Mouse (Mus musculus): Measurements from ENCODE around the gene Sypl2. TPM values are rescaled to one million over a fixed set of nuclear protein-coding genes. Genes with fewer than 3 reads are reported as not detected.
A peak's percentile ranks its signal among the peaks of the same experiment; 100 is the strongest.

The Sypl2 gene
- total RNA-seq, 4 experiments from 2014 or later = 2.1 to 3.8 (median 2.8) TPM

DNA sequence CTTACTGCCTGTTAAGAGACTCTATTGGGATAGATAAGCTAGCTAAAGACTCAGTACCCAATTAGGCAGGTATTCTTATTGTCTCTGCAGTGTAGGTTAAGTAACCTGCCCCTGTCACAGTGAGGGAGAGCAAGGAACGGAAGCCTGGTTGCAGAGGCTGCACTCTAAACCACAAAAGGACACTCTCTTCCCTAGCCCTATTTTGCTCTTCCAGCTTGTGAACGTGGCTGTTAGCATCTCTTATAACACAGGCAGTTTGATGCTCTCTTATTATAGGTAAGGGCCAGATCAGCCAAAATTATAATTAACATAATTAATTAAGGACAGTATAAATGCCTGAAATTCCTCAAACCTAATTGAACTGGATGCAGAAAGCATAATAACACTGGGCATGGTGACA is 45.9 kb downstream of the Sypl2 start:
- no peak for DNase-seq (ENCODE audit: low spot score in 2 of 2)

DNA sequence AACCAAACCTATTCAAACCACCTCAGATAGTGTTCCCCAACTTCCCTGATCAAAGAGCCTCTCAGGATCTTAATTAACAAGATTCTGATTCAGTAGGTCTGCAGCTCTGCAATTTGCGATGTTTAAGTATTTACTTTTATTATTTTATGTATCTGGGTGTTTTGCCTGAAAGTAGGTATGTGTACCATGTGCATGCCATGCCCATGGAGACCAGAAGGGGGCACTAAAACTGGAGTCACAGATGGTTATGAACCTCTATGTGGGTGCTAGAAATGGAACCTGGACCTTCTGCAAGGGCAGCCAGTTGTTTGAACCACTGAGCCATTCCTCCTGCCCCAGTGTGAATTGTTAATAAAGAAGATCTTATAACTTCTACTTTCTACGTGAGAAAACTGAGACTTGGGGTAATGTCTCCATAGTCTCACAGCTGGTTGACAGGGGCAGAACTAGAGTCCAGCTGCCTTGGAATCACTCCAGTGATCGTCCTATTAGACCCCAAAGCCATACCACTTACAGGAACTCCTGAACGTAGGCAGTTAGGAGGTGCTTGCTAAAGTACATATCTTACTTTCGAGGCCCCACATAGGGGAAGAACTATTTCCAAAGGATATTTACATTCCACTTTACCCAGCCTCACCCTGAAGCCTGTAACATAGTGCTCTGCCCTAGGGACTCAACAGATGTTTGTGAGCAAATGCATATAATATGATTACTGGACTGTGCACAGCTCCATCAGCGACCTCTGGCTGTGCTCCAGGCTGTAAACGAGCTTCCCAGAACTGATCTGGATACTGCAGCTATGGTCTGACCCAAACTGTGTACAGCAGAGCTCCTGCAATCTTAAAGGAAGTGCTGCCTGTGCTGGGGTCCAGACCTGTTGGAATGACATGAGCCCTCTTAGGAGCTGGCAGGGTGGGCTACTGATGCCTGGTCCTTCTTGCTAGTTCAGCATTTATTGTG is 47.4 kb downstream of the Sypl2 start:
- DNase-seq (ENCODE audit: low spot score in 2 of 2) = no peak

DNA sequence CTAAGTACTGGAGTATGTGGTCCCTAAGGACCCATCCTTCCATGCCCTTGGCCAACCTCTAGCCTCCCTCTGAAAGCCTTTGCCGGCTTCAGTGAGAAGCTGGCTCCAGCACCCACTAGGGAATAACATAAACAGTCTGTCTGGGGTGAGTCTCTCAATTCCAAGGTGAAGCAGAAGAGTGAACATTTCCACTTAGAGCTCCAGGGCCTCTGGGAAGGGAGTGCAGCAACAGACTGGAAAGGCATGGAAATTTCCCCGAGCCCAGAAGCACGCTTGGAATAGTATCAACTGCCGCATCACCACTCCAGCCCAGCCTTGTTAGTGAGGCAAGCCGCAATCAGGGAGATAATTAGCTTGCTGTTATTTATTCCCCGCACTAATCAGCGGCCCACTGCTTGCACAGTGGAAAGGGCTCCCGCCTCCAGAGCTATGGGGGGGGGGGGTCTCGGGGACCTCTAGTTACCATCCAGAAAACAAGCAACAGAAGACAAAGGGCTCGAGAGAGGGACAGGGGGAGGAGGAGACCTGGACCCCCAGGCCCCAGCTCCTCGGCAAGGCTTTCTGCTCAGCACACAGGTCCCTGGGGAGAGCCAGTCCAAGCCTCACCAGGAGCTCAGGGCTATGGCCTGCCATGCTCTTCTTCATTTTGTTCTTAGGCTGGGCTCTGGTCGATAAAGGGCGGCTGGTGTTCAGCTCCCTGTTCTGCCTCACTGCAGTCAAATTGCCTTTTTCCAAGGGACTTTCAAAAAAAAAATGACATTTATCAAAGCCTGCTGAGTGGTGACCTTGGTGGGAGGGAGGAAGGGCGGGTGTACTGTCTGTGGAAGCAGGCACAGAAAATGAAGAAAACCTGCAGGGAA is 51.5 kb downstream of the Sypl2 start:
- DNase-seq (ENCODE audit: low spot score in 2 of 2) = peak; percentile 83 to 87

DNA sequence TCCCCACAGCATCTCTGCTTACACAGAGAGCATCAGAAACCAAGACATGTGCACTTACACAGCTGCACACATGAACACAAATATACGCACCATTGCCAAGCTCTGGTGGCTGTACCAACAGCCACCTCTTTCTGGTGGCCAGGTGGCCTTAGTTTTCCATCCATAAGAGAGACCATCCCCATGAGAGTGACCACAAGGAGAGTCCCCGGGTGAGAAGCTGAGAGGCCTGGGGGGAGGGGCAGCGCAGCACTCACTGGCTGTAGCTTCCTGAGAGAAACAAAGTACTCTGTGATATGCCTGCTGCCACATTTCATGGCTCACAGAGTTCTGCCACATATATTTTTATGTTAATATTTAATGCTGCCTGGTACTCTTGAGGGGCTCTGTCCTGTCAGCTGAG is 57.2 kb downstream of the Sypl2 start:
- no peak for DNase-seq (ENCODE audit: low spot score in 2 of 2)

DNA sequence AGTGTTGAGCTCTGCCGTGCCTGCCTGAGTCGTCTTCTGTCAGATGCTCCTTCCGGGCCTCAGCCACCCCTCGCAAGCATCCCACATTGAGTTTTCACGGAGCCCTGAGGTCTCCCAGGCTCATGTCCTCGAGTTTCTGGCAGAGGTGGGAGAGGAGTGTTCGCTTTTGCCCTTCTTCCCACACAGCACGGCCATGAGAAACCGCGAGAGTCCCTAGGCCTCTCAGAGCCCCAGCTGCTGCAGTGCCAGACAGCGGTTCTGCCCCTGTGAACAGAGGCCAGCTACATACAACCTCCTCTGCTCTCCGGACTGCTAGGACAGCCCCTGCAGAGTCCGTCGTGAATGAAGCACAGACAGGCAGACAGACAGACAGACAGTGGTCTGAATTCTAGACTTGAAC is 58.9 kb downstream of the Sypl2 start:
- no peak for DNase-seq (ENCODE audit: low spot score in 2 of 2)

DNA sequence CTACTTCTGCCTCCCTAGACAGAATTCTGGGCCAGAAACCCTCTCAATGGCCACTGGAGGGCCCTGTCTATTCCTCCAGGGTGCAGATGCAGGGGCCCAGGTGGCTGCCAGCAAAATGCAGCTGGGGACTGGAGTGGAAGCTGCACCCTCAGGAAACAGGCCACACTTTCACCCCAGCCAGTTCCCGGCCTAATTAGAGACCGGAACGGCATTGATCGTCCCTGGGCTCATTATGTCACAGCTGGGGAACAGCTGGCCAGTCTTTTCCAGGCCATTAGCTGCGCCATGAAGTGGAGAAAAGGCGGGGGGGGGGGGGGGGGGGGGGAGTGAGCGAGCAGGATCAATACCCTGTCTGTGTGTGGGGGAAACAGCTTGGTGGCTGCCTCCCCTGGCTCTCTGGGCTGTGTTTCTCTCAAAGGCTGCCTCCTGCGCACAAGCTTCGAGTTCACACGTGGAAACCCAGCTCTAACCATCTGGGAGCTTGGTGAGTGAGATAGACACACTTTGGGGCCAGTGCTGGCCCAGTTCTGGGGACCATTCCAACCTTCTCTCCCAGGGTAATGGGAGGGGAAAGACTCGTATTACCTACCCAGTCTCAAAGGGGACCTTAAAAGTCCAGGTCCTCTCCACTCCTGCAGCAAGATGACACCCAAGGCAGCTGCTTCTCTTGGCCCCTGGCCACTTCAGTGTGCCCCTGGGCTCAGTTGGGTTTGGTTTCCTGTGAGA is 59.8 kb downstream of the Sypl2 start:
- peak; percentile 66 to 76 for DNase-seq (ENCODE audit: low spot score in 2 of 2)

DNA sequence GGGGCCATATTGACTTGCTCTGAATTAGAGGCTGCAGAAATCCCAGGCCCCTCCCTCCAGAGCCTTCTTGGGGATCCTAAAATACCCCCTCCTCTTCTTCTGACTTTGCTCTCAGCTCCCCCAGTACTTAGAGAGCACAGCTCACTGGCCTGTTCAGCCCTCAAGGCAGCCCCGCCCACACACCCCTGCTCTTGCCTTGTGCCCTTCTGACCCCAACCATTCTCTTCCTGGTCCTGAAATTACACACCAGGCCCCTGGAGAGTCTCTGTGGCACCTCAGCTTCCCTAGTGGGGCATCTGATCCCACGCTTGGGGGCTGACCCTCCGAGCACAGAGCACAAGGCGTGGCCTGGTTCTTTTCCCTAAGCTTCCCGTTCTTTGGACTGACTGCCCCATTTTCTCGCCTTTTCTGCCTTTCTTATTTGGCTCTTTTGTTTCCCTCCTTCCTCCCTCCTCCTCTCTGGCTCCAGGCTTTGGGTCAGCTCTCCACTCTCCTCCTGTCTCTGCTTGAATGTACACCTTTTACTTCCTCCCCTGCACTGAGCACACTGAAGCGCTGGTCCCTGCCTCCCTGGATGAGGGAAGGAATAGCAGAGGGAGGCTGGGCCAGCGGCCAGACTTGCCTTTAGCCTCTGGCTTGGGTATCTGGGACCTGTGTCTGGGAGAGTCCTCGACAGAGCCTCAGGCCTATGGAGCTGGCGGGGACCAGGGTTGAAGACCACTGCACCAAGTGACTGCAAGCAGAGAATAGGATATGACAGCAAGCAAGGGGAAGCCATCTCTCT is 60.7 kb downstream of the Sypl2 start:
- DNase-seq (ENCODE audit: low spot score in 2 of 2) = peak in 1 of 2 experiments; percentile 12

DNA sequence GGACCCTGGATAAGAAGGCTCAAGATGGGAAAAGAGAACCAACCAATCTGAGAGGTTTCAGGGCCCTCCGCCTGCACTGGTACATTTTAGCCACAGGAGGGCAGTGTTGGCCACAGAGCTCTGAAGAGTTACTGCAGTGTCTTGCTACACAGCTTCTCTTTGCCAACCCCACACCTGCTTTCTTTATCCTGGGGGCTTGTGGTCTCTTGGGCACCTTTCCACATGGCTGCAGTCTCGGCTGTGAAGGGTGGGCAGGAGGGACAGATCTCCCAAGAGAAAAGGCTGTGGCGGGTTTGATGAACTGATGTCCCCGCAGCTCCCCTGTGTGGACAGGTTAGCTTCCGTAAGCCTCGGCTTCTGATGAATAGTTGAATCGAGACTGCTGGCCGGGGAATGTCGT is 61.6 kb downstream of the Sypl2 start:
- DNase-seq (ENCODE audit: low spot score in 2 of 2) = peak; percentile 75 to 88

DNA sequence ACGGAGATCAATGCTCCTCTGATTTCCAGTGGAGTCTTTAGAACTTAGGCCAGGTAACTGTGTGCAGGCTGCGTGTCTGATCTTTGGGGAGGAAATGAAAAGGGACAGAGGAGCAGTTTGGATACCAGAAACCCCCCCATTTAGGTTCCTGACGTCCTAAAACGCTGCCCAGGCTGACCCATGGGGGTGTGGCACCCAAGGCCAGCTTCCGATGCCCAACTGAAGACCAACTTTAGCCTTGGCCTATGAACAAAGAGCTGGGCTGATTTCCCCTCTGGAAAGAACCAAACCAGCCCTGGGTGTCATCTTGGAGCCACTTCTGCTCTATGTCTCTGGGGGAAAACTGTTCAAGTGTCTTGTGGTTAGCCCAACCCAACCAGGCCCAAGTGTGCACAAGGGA is 62.4 kb downstream of the Sypl2 start:
- no peak for DNase-seq (ENCODE audit: low spot score in 2 of 2)

Other genes with a start within 250 kb of the Sypl2 start
- 1 to 10 TPM; 3.1 to 5.0 (median 4.0) TPM for gene Gstm2, start 240.2 kb downstream of the Sypl2 start, total RNA-seq (2022)
- 100 to 1,000 TPM; 329 to 421 (median 351) TPM for gene Gstm1, start 208.7 kb downstream of the Sypl2 start, total RNA-seq (2022)
- gene Gstm4, start 181.8 kb downstream of the Sypl2 start, total RNA-seq (2022) = 10 to 100 TPM; 11.1 to 14.4 (median 13.4) TPM
- gene Ampd2, start 140.0 kb downstream of the Sypl2 start, total RNA-seq (2022) = 10 to 100 TPM; 64.2 to 82.5 (median 74.0) TPM
- under 1 TPM in 1 of 4 experiments, not detected in 3; 0.61 TPM for gene Gnat2, start 133.9 kb downstream of the Sypl2 start, total RNA-seq (2022)
- 10 to 100 TPM; 27.5 to 31.1 (median 30.1) TPM for gene Gnai3, start 80.5 kb downstream of the Sypl2 start, total RNA-seq (2022)
- gene Gpr61, start 71.8 kb downstream of the Sypl2 start, total RNA-seq (2022) = 10 to 100 TPM; 15.8 to 17.2 (median 17.0) TPM
- gene Amigo1, start 40.3 kb downstream of the Sypl2 start, total RNA-seq (2022) = 10 to 100 TPM; 61.9 to 71.8 (median 68.3) TPM
- 10 to 100 TPM; 15.7 to 21.2 (median 18.9) TPM for gene Cyb561d1, start 25.4 kb downstream of the Sypl2 start, total RNA-seq (2022)
- 10 to 100 TPM; 23.1 to 36.3 (median 29.6) TPM for gene Atxn7l2, start 15.7 kb downstream of the Sypl2 start, total RNA-seq (2022)
- 10 to 100 TPM; 75.1 to 78.6 (median 77.7) TPM for gene Psma5, start 30.3 kb upstream of the Sypl2 start, total RNA-seq (2022)
- gene Sort1, start 57.4 kb upstream of the Sypl2 start, total RNA-seq (2022) = 100 to 1,000 TPM; 329 to 381 (median 353) TPM
- gene Mybphl, start 138.3 kb upstream of the Sypl2 start, total RNA-seq (2022) = 1 to 10 TPM in 2 of 4 experiments, under 1 TPM in 2; 0.52 to 1.8 (median 0.83) TPM
- 10 to 100 TPM; 17.0 to 27.2 (median 22.9) TPM for gene Psrc1, start 157.2 kb upstream of the Sypl2 start, total RNA-seq (2022)
- 100 to 1,000 TPM; 170 to 179 (median 172) TPM for gene Celsr2, start 188.9 kb upstream of the Sypl2 start, total RNA-seq (2022)
- gene Sars, start 218.6 kb upstream of the Sypl2 start, total RNA-seq (2022) = 100 to 1,000 TPM; 191 to 220 (median 209) TPM

Data from layer of hippocampus, adult 8-10 months (tissue).